Mouse (Mus musculus) monocyte, adult 5-6 weeks (primary cell): ENCODE measurements around the gene Pdxdc1. TPM values are rescaled to one million over a fixed set of nuclear protein-coding genes. Genes with fewer than 3 reads are reported as not detected.
"Not testable (repeated sequence)": the region's sequence is repeated elsewhere in the genome, so short reads cannot be mapped to it uniquely, and the experiment has no call there.

ENCODE experiments used
- ATAC-seq: fragments of 153-309, 156-312 bp; replicated peaks from 2 replicates; pipeline ENCODE4 v1.8.0; 2017; ENCODE audit warnings: mild to moderate bottlenecking; ENCODE audit not compliant: low TSS enrichment, insufficient number of reproducible peaks, severe bottlenecking, poor library complexity, low FRiP score
- total RNA-seq: library from RNA; stranded (forward); fragments of 200-1000, 200-491, 200-594 nt; gene quantifications from 3 replicates; pipeline ENCODE4 v1.2.3, GENCODE M21; 2017

Gene Pdxdc1
- total RNA-seq, 1 experiment from 2014 or later, result 117 TPM

GRCm38 (mm10) chr16:13825781-13826490 is 77.0 kb downstream of the Pdxdc1 start:
- no peak for ATAC-seq

- no peak for ATAC-seq
These were observed 82.2 kb downstream of the Pdxdc1 start for GRCm38 (mm10) chr16:13820771-13821170.

GRCm38 (mm10) chr16:13819806-13820500 is 83.0 kb downstream of the Pdxdc1 start:
- no peak for ATAC-seq

- ATAC-seq, result no peak; the same call in 1 of the 2 replicates
These were observed 83.6 kb downstream of the Pdxdc1 start for GRCm38 (mm10) chr16:13819394-13819743.

GRCm38 (mm10) chr16:13818560-13819393 is 84.2 kb downstream of the Pdxdc1 start, which contains the start of gene Ntan1:
Ntan1 (plus strand) TSS chr16:13818845.
- peak; percentile 93 for ATAC-seq

GRCm38 (mm10) chr16:13813200-13813599 is 89.7 kb downstream of the Pdxdc1 start:
- no peak for ATAC-seq

- ATAC-seq, result no peak
These were observed 90.8 kb downstream of the Pdxdc1 start for GRCm38 (mm10) chr16:13812152-13812551.

- no peak for ATAC-seq
These were observed 94.5 kb downstream of the Pdxdc1 start for GRCm38 (mm10) chr16:13808410-13808809.

GRCm38 (mm10) chr16:13807616-13808015 is 95.3 kb downstream of the Pdxdc1 start:
- ATAC-seq, result no peak

GRCm38 (mm10) chr16:13804666-13805065 is 98.3 kb downstream of the Pdxdc1 start:
- ATAC-seq, result no peak

- no peak for ATAC-seq
These were observed 101.7 kb downstream of the Pdxdc1 start for GRCm38 (mm10) chr16:13801231-13801630.

GRCm38 (mm10) chr16:13796746-13797175 is 106.2 kb downstream of the Pdxdc1 start:
- ATAC-seq, result peak; percentile 71

- ATAC-seq, result not testable (repeated sequence)
These were observed 109.5 kb downstream of the Pdxdc1 start for GRCm38 (mm10) chr16:13793441-13793840.

GRCm38 (mm10) chr16:13785932-13786331 is 117.0 kb downstream of the Pdxdc1 start:
- no peak for ATAC-seq

Other genes with a start within 250 kb of the Pdxdc1 start
- gene Parn, start 235.0 kb downstream of the Pdxdc1 start, total RNA-seq, result 23.6 to 34.3 TPM (median 27.9 TPM) in 3 replicates
- gene Bfar, start 231.3 kb downstream of the Pdxdc1 start, total RNA-seq, result 47.9 to 94.7 TPM (median 60.3 TPM) in 3 replicates
- 25.9 to 65.8 TPM (median 30.8 TPM) in 3 replicates for gene 3110001I22Rik, start 231.2 kb downstream of the Pdxdc1 start, total RNA-seq
- gene Pla2g10, start 172.1 kb downstream of the Pdxdc1 start, total RNA-seq, result not detected in 3 replicates
- 21.2 to 28.4 TPM (median 21.4 TPM) in 3 replicates for gene Rrn3, start 122.4 kb downstream of the Pdxdc1 start, total RNA-seq
- gene Ntan1, start 84.3 kb downstream of the Pdxdc1 start, total RNA-seq, result 46.8 to 63.3 TPM (median 57.8 TPM) in 3 replicates
- gene Mpv17l, start within 50 bp of the Pdxdc1 start, total RNA-seq, result 0.29 to 0.64 TPM (median 0.39 TPM) in 3 replicates
- not detected in 3 replicates for gene 2900011O08Rik, start 83.5 kb upstream of the Pdxdc1 start, total RNA-seq
- gene Ifitm7, start 83.8 kb upstream of the Pdxdc1 start, total RNA-seq, result not detected in 3 replicates